Mouse (Mus musculus): ENCODE data around the gene Pakap.

Pakap gene

GRCm38 (mm10) chr4:57904211-57904610 is 336.2 kb downstream of the Pakap start:
- DNase-seq (ENCODE audit: low read depth in 1 of 2, low spot score in 2 of 2): no peak

- DNase-seq (ENCODE audit: low read depth in 1 of 2, low spot score in 2 of 2): no peak
Observed at GRCm38 (mm10) chr4:57904638-57905037, 336.7 kb downstream of the Pakap start.

GRCm38 (mm10) chr4:57906708-57907107 is 338.7 kb downstream of the Pakap start:
- no peak for DNase-seq (ENCODE audit: low read depth in 1 of 2, low spot score in 2 of 2)

GRCm38 (mm10) chr4:57908860-57909259 is 340.9 kb downstream of the Pakap start:
- no peak for DNase-seq (ENCODE audit: low read depth in 1 of 2, low spot score in 2 of 2)

- DNase-seq (ENCODE audit: low read depth in 1 of 2, low spot score in 2 of 2): no peak
Observed at GRCm38 (mm10) chr4:57913021-57913420, 345.0 kb downstream of the Pakap start.

- no peak for DNase-seq (ENCODE audit: low read depth in 1 of 2, low spot score in 2 of 2)
Observed at GRCm38 (mm10) chr4:57914193-57915190, 346.5 kb downstream of the Pakap start.

GRCm38 (mm10) chr4:57915216-57915965 is 347.4 kb downstream of the Pakap start:
- DNase-seq (ENCODE audit: low read depth in 1 of 2, low spot score in 2 of 2): no peak

- DNase-seq (ENCODE audit: low read depth in 1 of 2, low spot score in 2 of 2): no peak
Observed at GRCm38 (mm10) chr4:57916201-57916661, 348.3 kb downstream of the Pakap start, which contains the start of gene D630039A03Rik. TSS of gene D630039A03Rik (minus strand) at chr4:57916297.

- no peak for DNase-seq (ENCODE audit: low read depth in 1 of 2, low spot score in 2 of 2)
Observed at GRCm38 (mm10) chr4:57916711-57917110, 348.7 kb downstream of the Pakap start.

- no peak for DNase-seq (ENCODE audit: low read depth in 1 of 2, low spot score in 2 of 2)
Observed at GRCm38 (mm10) chr4:57919494-57920423, 351.8 kb downstream of the Pakap start.

GRCm38 (mm10) chr4:57920522-57920921 is 352.5 kb downstream of the Pakap start:
- DNase-seq (ENCODE audit: low read depth in 1 of 2, low spot score in 2 of 2): no peak

GRCm38 (mm10) chr4:57922171-57922570 is 354.2 kb downstream of the Pakap start:
- no peak for DNase-seq (ENCODE audit: low read depth in 1 of 2, low spot score in 2 of 2)

GRCm38 (mm10) chr4:57924556-57925071 is 356.6 kb downstream of the Pakap start:
- DNase-seq (ENCODE audit: low read depth in 1 of 2, low spot score in 2 of 2): no peak

- no peak for DNase-seq (ENCODE audit: low read depth in 1 of 2, low spot score in 2 of 2)
Observed at GRCm38 (mm10) chr4:57927464-57928205, 359.7 kb downstream of the Pakap start.

- DNase-seq (ENCODE audit: low read depth in 1 of 2, low spot score in 2 of 2): no peak
Observed at GRCm38 (mm10) chr4:57930559-57931170, 362.7 kb downstream of the Pakap start.

- no peak for DNase-seq (ENCODE audit: low read depth in 1 of 2, low spot score in 2 of 2)
Observed at GRCm38 (mm10) chr4:57934181-57934580, 366.2 kb downstream of the Pakap start.

GRCm38 (mm10) chr4:57937292-57937691 is 369.3 kb downstream of the Pakap start:
- no peak for DNase-seq (ENCODE audit: low read depth in 1 of 2, low spot score in 2 of 2)

GRCm38 (mm10) chr4:57940631-57941030 is 372.7 kb downstream of the Pakap start:
- no peak for DNase-seq (ENCODE audit: low read depth in 1 of 2, low spot score in 2 of 2)

GRCm38 (mm10) chr4:57942892-57943291 is 374.9 kb downstream of the Pakap start:
- no peak for DNase-seq (ENCODE audit: low read depth in 1 of 2, low spot score in 2 of 2)

Measured in monocyte, adult 2 months (primary cell).